Mouse (Mus musculus) left cerebral cortex, adult 18-20 months (tissue): Measurements from ENCODE around the gene Fads2. TPM values are rescaled to one million over a fixed set of nuclear protein-coding genes. Genes with fewer than 3 reads are reported as not detected.

Source experiments
- DNase-seq, 2 experiments: peaks; one replicate each; pipeline ENCODE4 v3.0.0; 2021 to 2022; ENCODE audit warnings: low spot score in 2 of 2, mixed read lengths in 1 of 2
- total RNA-seq, 2 experiments: library from RNA; stranded (reverse); gene quantifications; 2 replicates each; pipeline ENCODE4 v1.2.3; 2021

The Fads2 gene
- total RNA-seq, 2 experiments from 2014 or later: 112 to 119 TPM

DNA sequence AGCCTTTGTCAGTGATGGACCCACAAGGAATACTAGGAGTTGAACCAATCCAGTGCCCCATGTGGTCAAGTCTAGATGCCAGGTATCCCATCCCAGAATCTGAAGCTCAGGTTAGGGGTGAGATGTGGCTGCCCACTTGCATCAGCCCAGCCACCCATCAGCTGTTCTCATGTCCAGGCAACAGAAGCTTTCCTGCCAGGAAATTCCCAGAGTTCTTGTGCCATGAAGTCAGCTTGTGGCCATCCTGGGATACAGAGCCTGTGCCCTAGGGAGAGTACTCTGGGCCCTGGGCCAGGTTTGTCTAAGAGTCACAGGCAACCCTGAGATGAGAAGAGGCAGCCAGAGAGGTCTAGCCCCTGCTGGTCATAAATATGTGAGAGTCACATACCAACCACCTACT lies 57.9 kb downstream of the Fads2 start:
- DNase-seq: no peak

DNA sequence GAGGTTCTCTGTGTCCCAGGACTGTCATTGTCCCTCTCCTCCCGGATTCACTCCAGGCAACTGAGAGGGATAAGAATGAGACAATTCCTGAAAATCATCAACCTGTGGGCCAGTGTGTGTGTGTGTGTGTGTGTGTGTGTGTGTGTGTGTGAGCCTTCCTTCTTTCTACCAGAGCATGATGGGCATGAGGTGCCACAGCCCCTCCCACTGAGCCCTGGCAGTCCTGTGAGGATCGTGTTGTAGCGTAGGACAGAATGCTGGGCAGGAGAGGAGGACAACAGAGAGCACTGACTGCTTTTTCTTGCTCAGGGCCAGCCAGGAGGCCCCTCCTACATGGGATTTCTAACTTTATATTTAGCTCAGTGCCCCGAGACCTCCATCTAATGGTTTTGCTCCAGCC lies 58.7 kb downstream of the Fads2 start:
- no peak for DNase-seq

- no peak for DNase-seq
Observed at GRCm38 (mm10) chr19:10042232-10042631, 59.3 kb downstream of the Fads2 start.

DNA sequence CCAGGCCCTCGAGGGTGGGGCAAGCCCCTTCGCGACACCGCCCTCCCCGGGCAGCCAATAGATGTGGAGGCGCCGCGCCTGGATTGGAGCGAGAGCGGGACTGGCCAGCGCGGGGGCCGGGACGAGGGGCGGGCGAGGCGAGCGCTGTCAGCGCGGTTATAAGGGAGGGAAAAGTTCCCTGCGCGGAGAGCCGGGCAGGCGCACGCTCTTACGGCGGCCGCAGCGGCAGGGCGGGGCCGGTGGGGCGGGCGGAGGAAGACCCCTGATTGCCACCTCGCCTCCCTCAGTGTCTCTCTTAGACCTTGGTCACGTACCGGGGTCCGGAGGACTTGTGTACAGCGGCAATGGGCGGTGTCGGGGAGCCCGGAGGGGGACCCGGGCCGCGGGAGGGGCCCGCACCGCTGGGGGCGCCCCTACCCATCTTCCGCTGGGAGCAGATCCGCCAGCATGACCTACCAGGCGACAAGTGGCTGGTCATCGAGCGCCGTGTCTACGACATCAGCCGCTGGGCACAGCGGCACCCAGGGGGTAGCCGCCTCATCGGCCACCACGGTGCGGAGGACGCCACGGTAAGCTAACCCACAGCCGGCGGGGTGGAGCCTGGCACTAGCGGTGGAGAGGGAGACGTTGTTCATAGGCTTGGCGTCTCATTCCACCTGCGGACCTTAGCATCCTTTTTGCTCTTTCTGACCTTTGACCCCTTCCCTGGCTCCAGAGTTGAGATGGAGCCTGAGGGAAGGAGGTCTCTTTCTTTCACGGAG lies 60.0 kb downstream of the Fads2 start, which contains the start of gene Fads3:
TSS of gene Fads3 (plus strand) at position 182 of the 761 bp plus-strand sequence.
- DNase-seq: peak; percentile 73 to 83

DNA sequence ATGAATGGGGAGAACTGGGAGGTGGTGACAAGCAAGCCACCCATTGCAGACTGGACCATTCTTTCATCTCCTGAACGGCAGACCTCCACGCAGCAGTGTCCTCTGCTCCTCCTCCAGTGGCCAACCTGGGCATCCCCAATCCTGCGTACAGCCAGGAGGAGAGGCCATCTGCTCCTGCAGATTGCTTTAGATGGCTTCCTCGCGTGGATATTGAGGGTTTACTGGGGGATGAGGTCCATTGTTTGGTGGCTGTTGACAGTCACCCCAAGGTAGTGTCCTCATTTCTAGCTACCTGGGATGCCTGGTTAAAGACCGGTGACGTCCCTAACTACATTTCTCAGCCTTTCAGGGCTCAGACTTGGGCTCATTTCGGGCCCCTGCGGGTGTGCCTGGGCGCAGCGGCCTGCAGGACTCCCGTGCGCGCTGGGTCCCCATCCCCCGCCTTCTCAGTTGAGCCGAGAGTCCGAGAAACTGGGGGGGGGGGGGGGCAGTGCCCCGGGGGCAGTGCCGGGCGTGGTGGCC lies 60.6 kb downstream of the Fads2 start:
- peak in 1 of 2 experiments; percentile 25 for DNase-seq

GRCm38 (mm10) chr19:10039615-10040014 lies 61.9 kb downstream of the Fads2 start:
- no peak for DNase-seq

DNA sequence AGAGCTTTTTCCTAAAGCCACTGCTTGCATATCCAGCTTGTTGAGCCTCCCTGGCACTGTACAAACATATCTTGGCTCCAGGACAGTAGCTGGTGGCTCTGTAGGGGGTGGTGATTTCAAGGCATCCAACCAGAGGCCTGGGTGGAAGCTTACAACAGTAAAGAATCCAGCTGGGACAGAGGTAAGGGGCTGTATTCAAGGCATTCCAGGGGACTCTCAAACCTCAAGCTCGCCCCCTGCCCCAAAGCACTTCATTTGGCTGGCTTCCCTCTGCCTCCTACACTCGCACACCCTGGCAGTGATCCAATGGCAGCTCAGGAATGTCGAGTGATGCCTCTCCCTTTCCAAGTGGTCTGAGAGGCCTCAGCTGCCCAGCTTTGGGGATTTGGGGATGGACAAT lies 62.6 kb downstream of the Fads2 start:
- DNase-seq: no peak

- DNase-seq: no peak
Observed at GRCm38 (mm10) chr19:10038364-10038763, 63.2 kb downstream of the Fads2 start.

GRCm38 (mm10) chr19:10037534-10037933 lies 64.0 kb downstream of the Fads2 start:
- DNase-seq: no peak

GRCm38 (mm10) chr19:10034785-10035447 lies 66.6 kb downstream of the Fads2 start:
- DNase-seq: peak; percentile 72 to 90

- no peak for DNase-seq
Observed at GRCm38 (mm10) chr19:10034356-10034755, 67.2 kb downstream of the Fads2 start.

GRCm38 (mm10) chr19:10033211-10033973 lies 68.2 kb downstream of the Fads2 start:
- peak; percentile 58 to 65 for DNase-seq

- no peak for DNase-seq
Observed at GRCm38 (mm10) chr19:10029746-10030145, 71.8 kb downstream of the Fads2 start.

GRCm38 (mm10) chr19:10025169-10025875 lies 76.2 kb downstream of the Fads2 start:
- DNase-seq: no peak

GRCm38 (mm10) chr19:10023304-10023758 lies 78.2 kb downstream of the Fads2 start:
- DNase-seq: no peak

DNA sequence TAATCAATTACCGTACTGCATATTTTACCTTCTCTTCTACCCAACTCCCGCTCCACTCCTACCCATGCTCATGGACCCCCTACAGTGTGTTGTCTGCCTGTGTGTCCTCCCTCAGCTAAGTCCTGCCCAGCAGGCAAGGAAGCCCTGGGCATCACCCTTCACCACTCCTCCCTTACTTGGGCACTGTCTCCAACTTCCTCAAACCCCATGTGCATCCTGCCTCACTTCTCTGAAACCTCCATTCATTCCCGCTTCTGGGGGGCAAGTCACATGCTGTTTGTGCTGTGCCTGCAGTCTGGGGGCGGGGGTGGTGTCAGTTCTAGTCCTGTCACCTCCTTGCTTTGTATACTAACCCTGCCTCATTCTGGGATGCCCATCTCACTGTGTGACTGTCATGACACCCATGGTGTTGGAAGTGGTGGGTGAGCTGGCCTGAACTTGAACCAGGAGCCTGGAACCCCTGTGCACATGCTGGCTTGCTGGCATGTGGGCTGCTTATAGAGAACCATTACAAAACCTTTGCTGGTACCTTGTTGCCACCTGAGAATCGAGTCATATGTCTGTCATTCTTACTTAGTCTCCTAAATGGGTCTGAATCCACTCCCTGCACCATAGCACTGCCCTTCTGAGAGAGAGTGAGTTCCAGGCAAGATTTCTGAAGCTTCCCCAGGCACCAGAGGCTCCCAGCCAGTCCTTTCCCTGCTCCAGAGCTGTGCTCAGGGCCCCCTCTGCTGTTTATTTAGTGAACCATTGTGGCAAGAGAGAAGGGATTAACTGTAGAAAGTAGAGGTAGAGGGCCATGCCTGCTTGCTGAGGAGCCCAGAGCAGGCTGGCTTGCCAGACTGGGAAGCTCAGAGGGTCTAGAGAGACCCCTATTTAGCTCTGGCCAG lies 78.9 kb downstream of the Fads2 start:
- peak; percentile 49 for DNase-seq

DNA sequence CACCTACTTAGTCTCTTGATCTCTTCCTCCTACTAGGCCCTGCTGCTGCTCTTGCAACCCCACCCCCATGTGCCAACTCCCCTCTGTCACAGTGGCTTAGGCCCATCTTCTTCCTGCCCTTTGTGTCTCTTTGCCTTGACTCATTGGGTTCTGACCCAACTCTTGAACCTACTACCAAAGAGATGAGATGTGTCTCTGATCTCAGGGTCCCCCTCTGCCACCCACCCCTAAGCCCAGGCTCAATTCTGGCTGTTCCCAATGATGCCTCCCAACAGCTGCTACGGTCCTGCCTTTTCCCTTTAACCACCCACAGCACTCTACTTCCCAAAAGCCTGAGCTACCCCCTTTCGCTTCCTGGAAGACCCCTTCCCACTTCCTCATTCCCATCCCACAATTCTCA lies 79.6 kb downstream of the Fads2 start:
- DNase-seq: no peak

GRCm38 (mm10) chr19:10019214-10019760 lies 82.3 kb downstream of the Fads2 start:
- no peak for DNase-seq

DNA sequence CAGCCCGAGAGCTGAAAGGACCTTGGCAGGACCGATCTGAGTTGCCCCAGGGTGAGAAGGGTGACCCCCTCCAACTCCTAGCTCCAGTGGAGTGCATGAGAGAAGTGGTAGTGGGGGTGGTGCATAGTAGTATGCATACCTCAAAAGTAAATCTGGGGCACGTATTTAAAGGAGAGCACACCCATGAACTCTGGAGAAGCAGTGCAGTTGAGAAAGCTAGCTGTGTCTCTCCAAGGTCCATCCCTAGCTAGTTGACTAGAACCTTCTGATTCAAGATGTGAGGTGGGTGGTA lies 83.1 kb downstream of the Fads2 start:
- DNase-seq: no peak
